In genomic region chr12:117598190-117598589, GRCm38 (mm10) we compare ENCODE assay signal across 24 mouse cellular contexts.
A peak's percentile ranks its signal among the peaks of the same experiment; 100 is the strongest.
DNase-seq lines count a peak whose midpoint lies in the region; ATAC-seq and TF ChIP-seq lines count a peak whose summit lies in the region.
"Had no signal": no experiment of that assay in that cellular context is flagged by ENCODE, and none has a peak within 500 bp of the region (broad histone marks: within the 10 kb centered on the region; RNA-seq: fewer than 3 reads in every experiment).

No protein-coding gene starts in this region.

- peak; percentile 10 for DNase-seq in intestine, embryonic 14.5 days (ENCODE audit: low spot score)
- DNase-seq in lung, postnatal 36 days: no peak
- DNase-seq in lung, postnatal 0 days (ENCODE audit: low spot score): peak; percentile 13
- no peak for DNase-seq in lung, postnatal 10 days
- DNase-seq: adrenal gland, adult 8-10 months; adrenal gland, postnatal 14 days; adrenal gland, postnatal 36 days; B cell, adult 2 months; cerebellum, adult 11-12 months; cerebellum, adult 2 months; cerebellum, adult 9-10 months; cerebellum, postnatal 10 days; cerebellum, postnatal 25 days had no signal

- TF ChIP-seq CTCF in lung, postnatal 0 days (IDR thresholded peaks at IDR 0.05): no peak

- H3K4me1 ChIP-seq in intestine, embryonic 14.5 days (replicated peaks; ENCODE audit: control insufficient read depth, insufficient read depth, low read length): no peaks in the 10 kb centered on the region
- H3K4me1 ChIP-seq in intestine, embryonic 15.5 days (replicated peaks): no peaks in the 10 kb centered on the region
- 0 out of 2 replicates have a peak, but pooled peaks cover 9% of the 10 kb centered on the region for H3K4me1 ChIP-seq in lung, embryonic 15.5 days
- no peaks in the 10 kb centered on the region for H3K4me1 ChIP-seq in lung, postnatal 0 days (ENCODE audit: insufficient read depth, low read depth, low read length)
- H3K4me1 ChIP-seq: embryonic facial prominence, embryonic 12.5 days; forebrain, embryonic 15.5 days had no signal

- H3K9me3 ChIP-seq in intestine, embryonic 14.5 days (ENCODE audit: control insufficient read depth, low read length): no peaks in the 10 kb centered on the region
- H3K9me3 ChIP-seq in intestine, embryonic 15.5 days: no peaks in the 10 kb centered on the region
- no peaks in the 10 kb centered on the region for H3K9me3 ChIP-seq in lung, embryonic 15.5 days
- H3K9me3 ChIP-seq in lung, postnatal 0 days (ENCODE audit: low read length): no peaks in the 10 kb centered on the region
- H3K9me3 ChIP-seq: embryonic facial prominence, embryonic 12.5 days; forebrain, embryonic 13.5 days; forebrain, embryonic 15.5 days had no signal

- ATAC-seq in intestine, embryonic 14.5 days (replicated peaks; ENCODE audit: low FRiP score, low TSS enrichment, low read depth): no peak
- no peak for ATAC-seq in intestine, embryonic 15.5 days
- ATAC-seq in lung, embryonic 15.5 days (ENCODE audit: borderline replicate concordance, extremely low read depth, low FRiP score, low TSS enrichment): peak; percentile 59; the same call in 1 of the 2 replicates
- ATAC-seq in lung, postnatal 0 days: no peak; the same call in 1 of the 2 replicates
- ATAC-seq: activated CD4-positive, CD25-positive, alpha-beta regulatory T cell, adult 4 months; CD4-positive, CD25-positive, alpha-beta regulatory T cell, adult 4 months; forebrain, embryonic 13.5 days; forebrain, embryonic 15.5 days; Patski had no signal

- H3K36me3 ChIP-seq in intestine, embryonic 14.5 days (ENCODE audit: control insufficient read depth, insufficient read depth, low read length): no peaks in the 10 kb centered on the region
- no peaks in the 10 kb centered on the region for H3K36me3 ChIP-seq in intestine, embryonic 15.5 days
- no peaks in the 10 kb centered on the region; the same call in 1 of the 2 replicates for H3K36me3 ChIP-seq in lung, embryonic 15.5 days
- no peaks in the 10 kb centered on the region for H3K36me3 ChIP-seq in lung, postnatal 0 days (ENCODE audit: insufficient read depth, low read length)
- H3K36me3 ChIP-seq: embryonic facial prominence, embryonic 10.5 days; embryonic facial prominence, embryonic 12.5 days; forebrain, embryonic 15.5 days; G1E had no signal

- WGBS in intestine, embryonic 14.5 days: 41% methylated on average over 2 of the region's 2 CpGs
- 42% methylated on average over 2 of the region's 2 CpGs for WGBS in intestine, embryonic 15.5 days
- WGBS in lung, embryonic 15.5 days: 19% methylated on average over 2 of the region's 2 CpGs
- 17% methylated on average over 2 of the region's 2 CpGs for WGBS in lung, postnatal 0 days

- no peak overlapping the region for H3K9ac ChIP-seq in intestine, embryonic 14.5 days (ENCODE audit: low read length)
- H3K9ac ChIP-seq in intestine, embryonic 15.5 days: no peak overlapping the region
- no peak overlapping the region for H3K9ac ChIP-seq in lung, embryonic 15.5 days
- H3K9ac ChIP-seq in lung, postnatal 0 days (replicated peaks; ENCODE audit: low read depth): no peak overlapping the region
- H3K9ac ChIP-seq: embryonic facial prominence, embryonic 12.5 days; forebrain, embryonic 13.5 days; forebrain, embryonic 15.5 days had no signal

- no peaks in the 10 kb centered on the region for H3K27me3 ChIP-seq in intestine, embryonic 14.5 days (replicated peaks; ENCODE audit: control insufficient read depth, insufficient read depth, low read length)
- no peaks in the 10 kb centered on the region for H3K27me3 ChIP-seq in intestine, embryonic 15.5 days (replicated peaks)
- no peaks in the 10 kb centered on the region for H3K27me3 ChIP-seq in lung, embryonic 15.5 days
- H3K27me3 ChIP-seq in lung, postnatal 0 days (replicated peaks; ENCODE audit: insufficient read depth, low read length): no peaks in the 10 kb centered on the region
- H3K27me3 ChIP-seq: CH12.LX; embryonic facial prominence, embryonic 12.5 days; forebrain, embryonic 13.5 days; forebrain, embryonic 15.5 days; Patski had no signal

- TF ChIP-seq EP300 in lung, postnatal 0 days (IDR thresholded peaks at IDR 0.05): no peak

- H3K4me3 ChIP-seq in intestine, embryonic 14.5 days (ENCODE audit: low read depth, low read length): no peak overlapping the region
- H3K4me3 ChIP-seq in intestine, embryonic 15.5 days (replicated peaks): no peak overlapping the region
- no peak overlapping the region for H3K4me3 ChIP-seq in lung, embryonic 15.5 days
- no peak overlapping the region for H3K4me3 ChIP-seq in lung, postnatal 0 days (ENCODE audit: low read depth, low read length)
- H3K4me3 ChIP-seq: embryonic facial prominence, embryonic 10.5 days; embryonic facial prominence, embryonic 12.5 days; forebrain, embryonic 13.5 days; forebrain, embryonic 15.5 days had no signal

- no peak overlapping the region for H3K27ac ChIP-seq in intestine, embryonic 14.5 days (ENCODE audit: low read depth)
- no peak overlapping the region for H3K27ac ChIP-seq in intestine, embryonic 15.5 days
- H3K27ac ChIP-seq in lung, embryonic 15.5 days: 0 out of 2 replicates have a peak overlapping the region, but pooled peaks have one; percentile 11
- no peak overlapping the region for H3K27ac ChIP-seq in lung, postnatal 0 days (ENCODE audit: low read length)
- H3K27ac ChIP-seq: embryonic facial prominence, embryonic 10.5 days; embryonic facial prominence, embryonic 12.5 days; forebrain, embryonic 13.5 days; forebrain, embryonic 15.5 days had no signal

- H3K4me2 ChIP-seq in intestine, embryonic 14.5 days (ENCODE audit: low read length): no peak overlapping the region
- H3K4me2 ChIP-seq in intestine, embryonic 15.5 days (replicated peaks): no peak overlapping the region
- H3K4me2 ChIP-seq in lung, embryonic 15.5 days: no peak overlapping the region
- H3K4me2 ChIP-seq in lung, postnatal 0 days (replicated peaks; ENCODE audit: low read depth, low read length): no peak overlapping the region
- H3K4me2 ChIP-seq: embryonic facial prominence, embryonic 12.5 days; forebrain, embryonic 13.5 days; forebrain, embryonic 15.5 days had no signal

Comparison
In these comparisons a context has a peak if more than half of its experiments do, and no peak if none do; other contexts are left out.
1. DNase-seq: peak in intestine, embryonic 14.5 days (single experiment) and lung, postnatal 0 days (single experiment); none in lung, postnatal 36 days (single experiment) and lung, postnatal 10 days (single experiment).